Mouse (Mus musculus) cortical plate, adult 2 months (tissue): Measurements from ENCODE around the gene Fam53a.

ENCODE experiments used
- CTCF ChIP-seq: fragments of 200-500 bp; IDR thresholded peaks from 2 replicates; pipeline ENCODE4 v1.5.1; 2011; ENCODE audit warnings: mild to moderate bottlenecking, control low read depth, low read length; ENCODE audit not compliant: insufficient read depth; ENCODE audit errors: extremely low read depth
- POLR2A ChIP-seq: fragments of 200-500 bp; IDR thresholded peaks from 2 replicates; pipeline ENCODE4 v1.6.1; 2011; ENCODE audit warnings: mild to moderate bottlenecking, low read length, control low read depth; ENCODE audit not compliant: insufficient read depth; ENCODE audit errors: extremely low read depth

DNA sequence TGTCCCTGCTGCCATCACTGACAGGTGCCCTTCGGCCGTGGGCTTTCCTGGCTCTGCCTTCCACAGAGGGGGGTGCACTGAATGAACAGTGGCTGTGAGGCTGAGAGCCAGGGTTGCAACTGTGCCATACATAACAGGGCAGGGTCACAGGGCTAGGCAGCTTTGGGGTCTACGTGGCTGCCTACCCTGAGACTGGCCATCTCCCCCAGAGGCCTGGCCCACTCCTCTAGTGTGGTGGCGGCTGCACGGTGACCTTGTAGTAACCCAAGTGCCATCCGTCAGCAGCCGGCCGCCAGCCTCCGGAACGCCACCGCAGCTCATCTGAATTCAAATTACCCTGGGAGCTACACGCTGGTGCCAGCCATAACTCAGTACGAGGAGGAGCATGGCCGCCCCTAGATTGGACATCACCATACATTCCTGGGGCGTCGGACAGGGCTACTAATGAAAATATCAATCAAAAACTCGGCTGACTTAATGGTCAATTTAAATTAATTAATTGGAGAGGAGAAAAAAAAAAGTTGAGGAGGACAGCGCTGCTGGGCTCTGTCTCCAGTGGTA lies 41.9 kb downstream of the Fam53a start:
- TF ChIP-seq CTCF (no peak), POLR2A (no peak)
